Mouse (Mus musculus) limb, embryonic 14.5 days (tissue): ENCODE data around the gene Phf19. TPM values are rescaled to one million over a fixed set of nuclear protein-coding genes. Genes with fewer than 3 reads are reported as not detected.

Experiments
- ATAC-seq: fragments of 200-750 bp; cut with Nextera tagmentation; 2 replicates; pipeline ENCODE4 v1.8.0; 2017; ENCODE audit warnings: low read depth, moderate number of reproducible peaks, moderate TSS enrichment; ENCODE audit not compliant: low FRiP score
- DNase-seq: peaks from one replicate; pipeline ENCODE4 v3.0.0-alpha.2; 2015; ENCODE audit warnings: low spot score
- H3K27ac ChIP-seq: fragments of 300-500 bp; sonication (generic); replicated peaks from 2 replicates; pipeline ENCODE4 v1.5.1; 2014; ENCODE audit warnings: low read depth, mild to moderate bottlenecking, low read length, moderate library complexity, mixed read lengths
- H3K27me3 ChIP-seq: fragments of 300-500 bp; sonication (generic); 2 replicates; pipeline ENCODE4 v1.6.1; 2014; ENCODE audit warnings: low read length, mixed read lengths; ENCODE audit not compliant: control insufficient read depth, insufficient read depth
- H3K36me3 ChIP-seq: fragments of 300-500 bp; sonication (generic); 2 replicates; pipeline ENCODE4 v1.6.1; 2014; ENCODE audit warnings: mild to moderate bottlenecking, low read length, moderate library complexity, mixed read lengths; ENCODE audit not compliant: control insufficient read depth, insufficient read depth
- H3K4me1 ChIP-seq: fragments of 300-500 bp; sonication (generic); 2 replicates; pipeline ENCODE4 v1.6.1; 2014; ENCODE audit warnings: antibody characterized with exemption, low read length, mixed read lengths; ENCODE audit not compliant: control insufficient read depth, insufficient read depth
- H3K4me2 ChIP-seq: fragments of 300-500 bp; sonication (generic); replicated peaks from 2 replicates; pipeline ENCODE4 v1.6.1; 2014; ENCODE audit warnings: low read depth, mild to moderate bottlenecking, low read length, moderate library complexity; ENCODE audit not compliant: severe bottlenecking
- H3K4me3 ChIP-seq: fragments of 300-500 bp; sonication (generic); replicated peaks from 2 replicates; pipeline ENCODE4 v1.5.1; 2014; ENCODE audit warnings: low read length
- H3K9ac ChIP-seq: fragments of 300-500 bp; sonication (generic); 2 replicates; pipeline ENCODE4 v1.6.1; 2014; ENCODE audit warnings: mild to moderate bottlenecking, low read depth, low read length, moderate library complexity; ENCODE audit not compliant: severe bottlenecking
- H3K9me3 ChIP-seq: fragments of 300-500 bp; sonication (generic); 2 replicates; pipeline ENCODE4 v1.6.1; 2016; ENCODE audit warnings: low read length; ENCODE audit not compliant: control insufficient read depth
- POLR2A ChIP-seq: fragments of 200-500 bp; IDR thresholded peaks from 2 replicates; pipeline ENCODE4 v1.8.0; 2012; ENCODE audit warnings: inconsistent platforms, mild to moderate bottlenecking, moderate library complexity, borderline replicate concordance; ENCODE audit not compliant: insufficient read depth, insufficient read length; ENCODE audit errors: extremely low read depth
- WGBS: fragments of 180-500 bp; shearing (Covaris S2); extraction: QIAGEN DNeasy Blood & Tissue Kit; methylation state at CpG from one replicate; pipeline ENCODE4 v1.1.7; 2014; 5-methylcytosine and 5-hydroxymethylcytosine counted together
- polyA plus RNA-seq, 2 experiments: library from polyadenylated mRNA; depleted of rRNA in 1 of 2; stranded (reverse) in 1 of 2; unstranded in 1 of 2; fragments of >200 nt; fragmentation: Nextera tagmentation in 1 of 2; extraction: Ambion mirVana in 1 of 2; gene quantifications; 2 replicates each; pipeline versions ENCODE4 v1.2.1 to v1.2.3; 2012 to 2014

Phf19 gene
- polyA plus RNA-seq, 2 experiments, result 8.0 to 8.7 TPM

DNA sequence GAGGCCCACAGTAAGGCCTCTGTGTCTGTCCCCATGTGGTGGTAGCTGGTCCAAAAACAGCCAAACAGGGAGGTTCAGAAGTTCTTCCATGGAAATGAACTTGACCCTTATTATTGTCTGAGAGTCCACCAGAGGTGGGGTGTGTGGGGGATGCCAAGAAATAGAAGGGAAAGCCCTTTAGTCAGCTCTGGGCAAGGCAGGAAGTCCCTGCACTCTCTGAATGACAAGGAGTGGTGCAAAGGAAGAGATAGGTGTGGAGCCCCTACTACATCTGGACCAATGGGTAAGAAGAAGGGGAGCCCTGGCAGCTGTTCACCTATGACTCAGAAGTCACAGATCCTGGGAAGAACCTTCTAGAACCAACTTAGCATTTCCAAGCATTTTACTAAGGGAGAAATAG lies 40.5 kb upstream of the Phf19 start:
- no peak for TF ChIP-seq POLR2A

DNA sequence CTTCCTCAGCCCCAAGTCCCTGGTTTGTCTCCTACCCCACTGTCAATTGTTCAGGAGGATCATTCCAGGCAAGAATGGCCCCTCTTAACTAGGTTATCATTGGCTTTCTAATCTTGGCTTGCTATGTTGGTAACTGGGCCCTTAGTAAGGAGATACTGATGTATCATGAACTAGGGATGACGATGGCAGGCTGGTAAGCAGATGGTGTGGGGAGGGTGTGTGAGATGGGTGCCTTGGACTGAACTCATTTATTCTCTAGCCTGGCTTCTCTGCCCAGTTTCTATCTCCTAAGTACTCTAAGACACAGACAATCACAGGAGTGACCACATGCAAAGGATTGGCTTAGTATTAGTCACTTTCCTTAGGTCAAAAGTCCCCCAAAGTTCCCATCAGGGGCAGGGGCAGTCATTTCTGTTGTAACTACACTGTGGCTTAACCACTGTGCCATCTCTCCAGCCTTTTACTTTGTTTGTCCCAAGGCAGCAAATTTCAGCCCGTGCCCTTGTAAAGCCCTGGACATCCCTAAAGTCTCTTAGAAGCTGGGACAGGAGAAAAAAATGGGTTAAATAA lies 39.8 kb upstream of the Phf19 start:
- no peak for DNase-seq
- Histone ChIP-seq H3K27me3 (no peaks in the 10 kb centered on the region), H3K9ac (no peak overlapping the region), H3K9me3 (no peaks in the 10 kb centered on the region), H3K4me2 (no peak overlapping the region), H3K4me1 (no peaks in the 10 kb centered on the region), H3K4me3 (no peak overlapping the region), H3K36me3 (no peaks in the 10 kb centered on the region), H3K27ac (no peak overlapping the region)
- no peak for ATAC-seq
- TF ChIP-seq POLR2A, result no peak
- 61% methylated on average over 2 of the region's 2 CpGs for WGBS

More for the DNA sequence above, 40.5 kb upstream of the Phf19 start:
- no peak overlapping the region for H3K4me2 ChIP-seq
- no peak overlapping the region for H3K27ac ChIP-seq
- no peaks in the 10 kb centered on the region for H3K27me3 ChIP-seq
- ATAC-seq (no peak), DNase-seq (no peak)
- no peaks in the 10 kb centered on the region for H3K36me3 ChIP-seq
- H3K4me3 ChIP-seq, result no peak overlapping the region
- H3K9ac ChIP-seq, result no peak overlapping the region
- no peaks in the 10 kb centered on the region for H3K4me1 ChIP-seq
- no peaks in the 10 kb centered on the region for H3K9me3 ChIP-seq

DNA sequence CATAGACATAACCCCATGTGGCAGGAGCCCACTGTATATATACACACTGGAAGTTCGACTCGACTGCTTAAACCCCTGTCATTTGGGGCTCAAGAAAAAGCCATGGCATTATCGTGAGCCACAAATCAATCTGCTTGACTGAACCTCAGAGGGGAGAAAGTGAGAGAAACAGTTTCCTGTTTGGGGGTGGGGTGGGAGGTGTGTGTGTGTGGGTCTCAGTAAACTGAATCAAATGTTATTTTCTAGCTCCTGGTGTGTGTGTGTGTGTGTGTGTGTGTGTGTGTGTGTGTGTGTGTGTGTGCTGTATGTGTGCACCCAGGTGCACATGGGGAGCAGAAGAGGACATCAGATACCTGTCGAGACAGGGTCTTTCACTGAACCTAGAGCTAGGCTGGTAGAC lies 39.2 kb upstream of the Phf19 start:
- H3K4me3 ChIP-seq, result no peak overlapping the region
- WGBS, result 62% methylated on average over 4 of the region's 4 CpGs
- ATAC-seq, result no peak

DNA sequence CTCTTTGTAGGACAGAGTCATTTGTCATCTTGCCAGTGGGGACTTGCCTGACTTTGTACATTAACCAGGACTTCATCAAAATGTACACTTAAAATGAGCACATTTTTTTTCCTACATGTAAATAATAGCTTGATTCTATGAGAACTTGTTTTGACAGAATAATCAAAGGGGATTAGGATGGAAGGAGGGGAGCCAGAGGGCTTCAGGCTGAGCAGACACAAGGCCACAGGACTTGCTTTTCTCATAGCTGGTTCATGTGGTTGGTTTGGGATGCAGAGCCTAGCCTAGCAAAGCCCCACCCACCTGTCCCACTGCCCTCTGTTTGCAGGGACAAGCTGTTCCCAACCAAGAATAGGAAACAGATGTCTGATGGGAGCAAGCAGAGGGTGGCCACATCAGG lies 37.6 kb upstream of the Phf19 start:
- Histone ChIP-seq H3K4me3 (no peak overlapping the region), H3K4me1 (0 out of 2 replicates have a peak, but pooled peaks cover 3% of the 10 kb centered on the region), H3K27me3 (no peaks in the 10 kb centered on the region), H3K9ac (no peak overlapping the region), H3K4me2 (no peak overlapping the region), H3K36me3 (no peaks in the 10 kb centered on the region), H3K27ac (no peak overlapping the region), H3K9me3 (no peaks in the 10 kb centered on the region)
- TF ChIP-seq POLR2A, result no peak
- ATAC-seq, result no peak
- no peak for DNase-seq

More for the DNA sequence above, 39.2 kb upstream of the Phf19 start:
- H3K27ac ChIP-seq, result no peak overlapping the region
- no peak overlapping the region for H3K9ac ChIP-seq
- no peaks in the 10 kb centered on the region for H3K36me3 ChIP-seq
- no peak for DNase-seq
- no peaks in the 10 kb centered on the region for H3K9me3 ChIP-seq
- H3K27me3 ChIP-seq, result no peaks in the 10 kb centered on the region
- H3K4me2 ChIP-seq, result no peak overlapping the region
- no peaks in the 10 kb centered on the region for H3K4me1 ChIP-seq
- TF ChIP-seq POLR2A, result no peak

DNA sequence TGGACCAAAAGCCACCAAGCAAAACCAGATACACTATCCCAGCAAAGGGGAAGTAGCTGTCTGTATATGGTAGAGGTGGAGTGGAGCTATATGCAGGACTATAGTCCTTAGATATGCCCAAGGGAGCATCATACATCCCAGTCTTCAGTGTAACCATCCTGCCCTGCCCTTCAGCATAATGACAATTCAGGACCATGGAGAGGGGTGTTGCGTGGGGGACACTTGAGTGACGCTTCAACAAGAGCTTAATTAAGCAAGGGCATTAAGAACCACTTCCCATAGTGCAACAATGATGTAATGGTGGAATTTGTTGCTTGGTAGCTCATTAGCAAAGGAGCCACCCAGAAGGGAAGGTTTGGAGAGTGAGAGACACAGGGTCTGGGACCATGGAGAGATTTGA lies 34.8 kb upstream of the Phf19 start:
- H3K4me1 ChIP-seq, result 0 out of 2 replicates have a peak, but pooled peaks cover 3% of the 10 kb centered on the region
- H3K27me3 ChIP-seq, result no peaks in the 10 kb centered on the region
- H3K4me3 ChIP-seq, result no peak overlapping the region
- H3K9ac ChIP-seq, result no peak overlapping the region
- DNase-seq (no peak), ATAC-seq (no peak)
- H3K4me2 ChIP-seq, result no peak overlapping the region
- no peak overlapping the region for H3K27ac ChIP-seq
- WGBS, result 24% methylated on average over 2 of the region's 2 CpGs
- TF ChIP-seq POLR2A, result no peak
- H3K36me3 ChIP-seq, result no peaks in the 10 kb centered on the region
- no peaks in the 10 kb centered on the region for H3K9me3 ChIP-seq

DNA sequence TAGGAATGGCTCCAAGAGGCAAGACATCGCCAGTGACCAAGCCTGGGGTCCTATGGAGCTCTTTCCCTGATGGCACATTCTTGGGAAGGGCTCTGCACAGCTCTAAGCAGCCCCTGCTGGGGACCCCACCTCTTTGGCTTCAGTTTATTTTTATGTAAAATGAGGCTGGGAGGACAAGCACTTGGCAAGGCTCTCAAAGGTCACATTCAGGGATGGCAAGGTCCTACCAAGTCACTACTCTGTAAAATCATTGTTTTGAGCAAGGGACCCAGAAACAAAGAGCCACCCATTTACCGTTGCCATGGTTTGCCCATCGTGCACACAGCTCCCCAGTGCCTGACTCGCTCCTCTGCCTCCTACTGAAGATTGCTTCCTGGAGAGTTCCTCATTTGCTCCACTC lies 32.2 kb upstream of the Phf19 start:
- TF ChIP-seq POLR2A, result no peak
- ATAC-seq (no peak), DNase-seq (no peak)
- Histone ChIP-seq H3K27me3 (no peaks in the 10 kb centered on the region; the same call in 1 of the 2 replicates), H3K4me3 (no peak overlapping the region), H3K9ac (no peak overlapping the region), H3K9me3 (no peaks in the 10 kb centered on the region), H3K36me3 (no peaks in the 10 kb centered on the region), H3K27ac (no peak overlapping the region), H3K4me1 (peaks cover 7% of the 10 kb centered on the region; the same call in 1 of the 2 replicates), H3K4me2 (no peak overlapping the region)
- 59% methylated on average over 4 of the region's 4 CpGs for WGBS
